Mouse (Mus musculus) adrenal gland, adult 18-20 months (tissue): ENCODE results near the gene Man1b1. TPM values are rescaled to one million over a fixed set of nuclear protein-coding genes. Genes with fewer than 3 reads are reported as not detected.

ENCODE experiments used
- DNase-seq, 2 experiments: peaks; one replicate each; pipeline ENCODE4 v3.0.0; 2021 to 2022; ENCODE audit warnings: low spot score in 2 of 2
- long read RNA-seq, 2 experiments: library from polyadenylated mRNA; stranded (forward); transcript quantifications; one replicate each; pipeline ENCODE4 v2.0.0; 2021
- total RNA-seq, 2 experiments: library from RNA; stranded (reverse); gene quantifications; 1 replicate in 1 of 2; 2 replicates in 1 of 2; pipeline ENCODE4 v1.2.3; 2021

Gene Man1b1
- 10 to 100 TPM; 59.0 to 63.2 TPM for total RNA-seq
- long read RNA-seq, experiment 1, transcript Man1b1-201 (13 exons, 3,755 nt), result major isoform, 45 of 58 reads
- long read RNA-seq, experiment 1, partial matches to known transcripts, result 3 of 58 reads
- long read RNA-seq, experiment 1, other reads (novel, unspliced or antisense), result 10 of 58 reads
- long read RNA-seq, experiment 2, transcript Man1b1-201 (13 exons, 3,755 nt), result major isoform, 18 of 44 reads
- long read RNA-seq, experiment 2, partial matches to known transcripts, result 23 of 44 reads
- long read RNA-seq, experiment 2, other reads (novel, unspliced or antisense), result 3 of 44 reads

DNA sequence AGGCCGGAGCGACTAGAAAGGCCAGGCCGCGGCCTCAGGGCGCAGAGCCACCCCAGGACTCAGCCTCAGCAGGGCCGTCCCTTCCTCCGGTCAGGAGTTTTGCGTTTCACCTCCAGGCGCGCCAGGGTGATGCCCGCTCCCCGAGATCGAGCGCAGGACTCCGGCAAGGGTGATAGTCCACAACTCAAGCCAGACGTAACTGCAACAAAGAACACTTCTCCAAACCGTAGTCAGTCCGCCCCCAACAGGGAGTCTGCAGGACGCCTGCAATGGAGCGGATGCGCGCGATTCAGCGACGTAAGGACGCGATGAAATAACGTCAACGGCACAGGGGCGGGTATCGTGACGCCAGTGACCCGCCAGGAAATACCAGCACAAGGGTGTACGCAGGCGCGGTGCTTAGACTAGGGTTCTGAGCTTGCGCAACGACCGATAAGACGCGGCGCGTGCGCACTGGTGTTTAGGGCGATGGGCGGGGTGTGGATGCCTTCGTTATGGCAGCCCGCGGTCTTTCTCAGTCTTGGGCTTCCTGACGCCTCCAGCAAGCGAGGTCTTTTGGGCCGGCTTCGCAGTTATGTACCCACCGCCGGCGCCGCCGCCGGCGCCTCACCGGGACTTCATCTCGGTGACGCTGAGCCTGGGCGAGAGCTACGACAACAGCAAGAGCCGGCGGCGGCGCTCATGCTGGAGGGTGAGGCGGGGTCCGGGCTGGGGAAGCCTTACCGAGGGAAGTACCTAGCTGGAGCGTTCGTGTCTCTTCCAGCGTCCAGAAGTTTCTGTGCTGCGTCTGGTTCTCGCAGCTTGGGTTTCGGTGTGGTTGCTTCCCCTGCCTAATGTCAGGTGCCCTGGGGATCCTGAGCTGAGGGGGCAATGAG lies at the start of gene Man1b1:
Gene Man1b1 (plus strand): TSS at position 53 of the 875 bp plus-strand sequence.
- peak; percentile 99 for DNase-seq

DNA sequence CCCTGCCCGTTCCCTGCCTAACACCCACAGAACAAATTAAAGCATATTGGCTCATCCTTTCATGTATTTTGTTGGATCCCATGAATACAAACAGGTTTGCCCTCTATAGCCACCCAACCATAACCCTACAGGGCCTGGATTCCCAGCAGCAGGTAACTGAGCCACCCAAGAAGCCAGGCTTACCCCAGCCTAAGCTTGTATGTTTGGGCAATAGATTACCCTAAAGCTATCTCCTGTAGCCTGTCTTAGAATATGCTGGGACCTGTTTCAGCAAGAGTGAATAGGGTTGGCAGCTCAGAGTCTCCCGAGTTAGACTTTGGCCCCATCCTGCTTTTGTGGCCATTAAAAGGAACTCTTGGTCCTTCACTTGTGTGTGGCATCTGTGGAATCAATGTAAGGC lies 46.6 kb upstream of the Man1b1 start:
- DNase-seq, result no peak

DNA sequence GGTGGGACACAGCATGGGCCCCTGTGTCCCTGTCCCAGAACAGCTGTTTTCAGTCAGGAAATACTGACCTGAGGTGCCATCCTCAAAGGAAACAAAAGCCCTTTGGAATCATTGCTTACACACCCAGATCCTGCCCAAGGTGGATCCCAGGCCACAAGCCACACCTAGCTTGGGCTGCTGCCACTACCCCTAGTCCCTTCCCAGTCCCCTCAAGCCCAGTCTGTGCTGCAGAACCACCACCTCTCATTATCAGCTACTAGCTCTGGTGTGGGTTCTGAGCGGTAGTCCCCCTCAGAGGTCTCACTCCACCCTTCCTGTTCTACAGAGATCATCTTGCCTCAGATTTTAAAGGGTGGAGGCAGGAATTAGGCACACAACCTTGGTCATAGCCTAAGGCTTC lies 45.8 kb upstream of the Man1b1 start:
- DNase-seq, result no peak

DNA sequence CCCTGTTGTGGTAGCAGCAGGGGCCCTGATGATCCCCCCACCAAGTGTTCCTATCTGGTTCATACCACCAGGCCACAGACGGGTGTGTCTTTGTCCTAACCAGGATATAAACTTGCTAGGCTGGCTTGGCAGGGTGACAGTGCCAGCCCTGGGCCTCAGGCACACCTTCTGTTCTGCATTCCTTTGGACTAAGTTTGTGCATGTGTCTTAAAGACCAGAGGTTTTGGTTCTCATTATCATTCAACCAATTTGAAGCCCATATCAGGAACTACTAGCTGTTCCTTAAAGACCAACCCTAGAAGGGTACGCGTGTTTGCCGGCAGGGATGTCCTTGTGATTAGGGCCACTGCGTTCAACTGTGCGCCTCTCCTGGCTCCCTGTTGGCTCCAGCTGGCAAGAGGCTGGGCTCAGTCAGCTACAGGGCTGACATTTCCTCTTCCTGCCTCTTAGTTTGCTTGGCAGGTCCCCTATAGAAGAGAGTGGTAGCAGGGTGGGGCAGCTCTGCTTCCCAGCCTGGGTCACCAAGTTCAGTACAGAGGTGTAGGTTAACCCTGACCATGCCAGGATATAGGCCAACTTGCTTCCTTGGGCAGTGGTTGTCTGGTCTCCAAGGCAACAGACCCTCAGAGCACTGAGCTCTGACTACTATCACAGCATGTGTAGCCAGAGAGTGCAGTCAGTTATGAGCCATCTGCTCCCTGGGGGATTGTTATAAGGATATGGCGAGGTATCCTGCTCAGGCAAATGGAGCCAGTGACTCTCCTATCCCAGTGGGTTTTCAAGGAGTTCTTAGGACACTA lies 45.1 kb upstream of the Man1b1 start:
- no peak for DNase-seq

DNA sequence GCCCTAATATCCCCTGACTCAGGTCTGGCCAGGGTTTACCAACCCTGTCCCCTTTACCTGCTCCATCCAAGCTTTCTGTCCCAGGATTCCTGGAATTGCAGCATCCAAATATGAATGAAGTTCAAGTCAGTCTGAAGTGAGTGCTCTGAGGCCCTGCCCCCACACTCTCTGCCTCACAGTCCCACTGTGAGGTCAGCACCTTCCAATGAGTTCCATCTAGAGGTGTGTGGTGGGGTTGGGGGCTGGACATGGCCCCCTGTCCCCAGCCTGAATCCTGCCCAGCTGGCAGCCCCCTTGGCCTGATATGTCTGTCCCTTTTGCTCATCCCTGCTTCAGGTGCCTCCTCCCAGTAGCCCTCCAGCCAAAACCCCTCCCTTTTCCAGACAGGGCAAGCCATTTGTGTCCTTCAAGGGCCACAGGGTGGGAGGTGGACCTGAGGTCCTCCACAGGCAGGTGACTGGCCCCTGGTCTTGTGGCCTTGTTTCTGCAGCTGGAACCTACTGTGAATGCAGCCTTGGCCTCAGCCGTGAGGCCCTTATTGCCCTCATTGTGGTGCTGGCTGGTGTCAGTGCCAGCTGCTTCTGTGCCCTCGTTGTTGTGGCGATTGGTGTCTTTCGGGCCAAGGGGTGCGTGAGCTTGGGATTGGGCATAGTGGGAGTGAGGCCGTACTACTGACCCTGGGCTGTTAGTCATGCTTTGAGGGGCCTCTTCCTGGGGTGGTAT lies 44.0 kb upstream of the Man1b1 start, which contains the start of gene Tmem210:
Gene Tmem210 (plus strand): TSS at position 219 of the 723 bp plus-strand sequence.
- DNase-seq, result no peak

DNA sequence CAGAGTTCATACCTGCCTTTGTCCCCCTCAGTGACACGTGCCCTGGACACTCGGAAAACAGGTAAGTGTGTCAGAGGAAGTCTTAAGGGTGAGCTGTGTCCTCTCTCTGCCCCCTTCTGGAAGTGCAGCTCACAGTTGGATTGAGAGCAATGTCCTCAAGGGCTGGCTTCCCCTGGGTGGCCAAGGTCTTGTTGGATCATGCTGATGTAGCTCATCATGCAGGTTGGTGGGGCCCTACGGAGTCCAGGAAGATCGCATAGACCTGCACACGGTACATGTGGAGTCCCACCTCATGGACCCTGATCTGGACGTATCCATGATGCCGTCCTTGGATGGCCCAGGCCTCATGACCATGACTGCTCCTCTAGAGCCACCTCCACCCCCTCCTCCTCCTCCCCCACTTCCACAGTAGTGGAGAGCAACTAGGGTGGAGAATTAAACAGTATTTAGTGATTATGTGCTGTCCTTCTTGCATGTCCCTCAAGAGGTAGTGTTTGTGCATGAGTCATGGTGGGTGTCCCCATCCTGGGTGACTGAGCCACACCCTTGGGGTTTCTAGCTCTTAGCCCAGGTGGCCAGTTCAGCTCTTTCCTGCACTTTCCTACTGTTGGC lies 43.3 kb upstream of the Man1b1 start:
- no peak for DNase-seq

DNA sequence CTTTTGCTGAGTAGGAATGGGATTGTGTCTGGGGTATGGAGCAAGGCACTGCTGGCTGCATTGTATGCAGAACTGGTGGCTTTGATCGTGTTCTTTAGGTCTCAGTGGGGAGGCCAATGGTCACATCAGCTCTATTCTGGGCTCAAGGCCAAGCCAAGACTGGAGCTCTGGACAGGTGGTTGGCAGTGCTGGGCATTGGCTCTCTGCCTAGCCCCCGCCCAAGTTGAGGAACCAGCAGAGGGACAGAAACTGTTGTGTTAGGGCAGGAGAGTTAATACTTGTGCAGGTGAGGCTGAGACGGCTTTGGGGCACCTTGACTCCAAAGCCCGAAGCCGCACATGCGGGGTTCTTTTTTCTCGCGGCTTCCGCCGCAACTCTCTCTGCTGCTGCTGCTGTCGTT lies 42.5 kb upstream of the Man1b1 start, which contains the start of gene Lrrc26:
Gene Lrrc26 (plus strand): TSS at position 265 of the 400 bp plus-strand sequence.
- DNase-seq, result no peak

DNA sequence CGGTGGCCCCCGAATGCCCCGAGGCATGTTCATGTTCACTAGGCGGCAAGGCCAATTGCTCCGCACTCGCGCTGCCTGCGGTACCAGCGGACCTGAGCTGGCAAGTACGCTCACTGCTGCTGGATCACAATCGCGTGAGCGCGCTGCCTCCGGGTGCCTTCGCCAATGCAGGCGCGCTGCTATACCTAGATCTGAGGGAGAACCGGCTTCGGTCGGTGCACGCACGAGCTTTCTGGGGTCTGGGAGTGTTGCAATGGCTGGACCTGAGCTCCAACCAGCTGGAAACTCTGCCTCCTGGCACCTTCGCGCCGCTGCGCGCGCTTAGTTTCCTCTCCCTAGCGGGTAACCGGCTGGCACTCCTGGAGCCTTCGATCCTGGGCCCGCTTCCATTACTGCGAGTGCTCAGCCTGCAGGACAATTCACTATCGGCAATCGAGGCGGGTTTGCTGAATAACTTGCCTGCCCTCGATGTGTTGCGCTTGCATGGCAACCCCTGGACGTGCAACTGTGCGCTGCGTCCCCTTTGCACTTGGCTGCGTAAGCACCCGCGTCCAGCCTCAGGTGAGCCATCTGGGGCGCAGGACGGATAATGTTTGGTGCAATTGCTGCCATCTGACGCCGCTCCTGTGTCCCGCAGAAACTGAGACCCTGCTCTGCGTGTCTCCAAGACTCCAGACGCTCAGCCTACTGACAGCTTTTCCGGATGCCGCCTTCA lies 41.9 kb upstream of the Man1b1 start:
- no peak for DNase-seq

DNA sequence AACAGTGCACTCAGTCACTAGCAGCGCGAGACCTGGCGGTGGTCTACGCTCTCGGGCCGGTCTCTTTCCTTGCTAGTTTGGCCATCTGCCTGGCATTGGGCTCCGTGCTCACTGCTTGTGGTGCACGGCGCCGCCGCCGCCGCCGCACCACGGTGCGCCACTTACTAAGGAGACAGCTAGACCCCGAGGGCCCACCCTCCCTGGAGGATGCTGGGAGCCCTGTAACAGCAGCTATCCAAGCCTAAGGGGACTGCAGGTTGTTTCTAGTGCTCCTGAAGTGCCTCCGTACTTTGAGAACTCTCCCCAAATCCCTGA lies 41.4 kb upstream of the Man1b1 start:
- DNase-seq, result no peak

DNA sequence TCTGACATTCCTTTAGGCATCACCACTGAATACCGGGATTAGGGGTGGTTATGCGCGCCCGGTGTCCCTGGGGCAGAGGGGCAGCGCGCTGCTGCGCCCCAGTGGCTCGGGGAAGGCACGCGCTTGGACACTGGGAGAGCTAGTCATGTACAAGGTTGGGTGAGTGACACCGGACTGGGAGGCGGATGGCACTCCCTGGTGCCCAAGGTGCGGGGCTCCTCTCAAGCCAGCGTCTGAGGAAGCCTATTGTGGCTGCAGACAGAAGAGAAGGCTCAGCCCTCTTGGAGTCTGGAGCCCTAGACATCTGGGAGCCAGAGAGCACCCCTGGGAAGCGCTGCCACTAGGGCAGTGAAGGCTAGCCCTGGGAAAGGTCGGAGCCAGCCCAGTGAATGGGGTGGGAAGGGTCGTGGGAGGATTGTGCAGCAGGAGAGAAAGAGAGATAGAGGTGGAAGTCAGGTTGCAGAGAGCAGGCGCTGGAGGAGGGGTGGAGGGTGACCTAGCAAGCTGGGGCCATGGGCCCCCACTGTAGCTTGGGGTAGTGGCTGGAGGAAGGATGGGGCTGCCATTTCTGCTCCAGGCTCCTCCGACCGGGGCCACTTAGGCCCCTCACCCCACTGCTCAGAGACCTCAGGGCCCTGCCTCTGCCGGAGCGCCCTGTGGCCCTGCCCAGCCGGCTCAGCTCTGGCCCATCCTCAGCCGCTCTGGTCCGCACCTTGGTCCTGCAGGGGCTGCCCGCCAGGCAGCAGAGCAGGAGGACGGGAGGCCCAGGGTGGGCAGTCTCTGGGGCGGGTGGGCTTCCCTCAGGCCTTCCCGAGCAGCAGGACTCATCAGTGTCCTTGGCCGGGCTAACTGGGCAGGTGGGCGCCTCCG lies 40.7 kb upstream of the Man1b1 start:
- DNase-seq, result no peak

DNA sequence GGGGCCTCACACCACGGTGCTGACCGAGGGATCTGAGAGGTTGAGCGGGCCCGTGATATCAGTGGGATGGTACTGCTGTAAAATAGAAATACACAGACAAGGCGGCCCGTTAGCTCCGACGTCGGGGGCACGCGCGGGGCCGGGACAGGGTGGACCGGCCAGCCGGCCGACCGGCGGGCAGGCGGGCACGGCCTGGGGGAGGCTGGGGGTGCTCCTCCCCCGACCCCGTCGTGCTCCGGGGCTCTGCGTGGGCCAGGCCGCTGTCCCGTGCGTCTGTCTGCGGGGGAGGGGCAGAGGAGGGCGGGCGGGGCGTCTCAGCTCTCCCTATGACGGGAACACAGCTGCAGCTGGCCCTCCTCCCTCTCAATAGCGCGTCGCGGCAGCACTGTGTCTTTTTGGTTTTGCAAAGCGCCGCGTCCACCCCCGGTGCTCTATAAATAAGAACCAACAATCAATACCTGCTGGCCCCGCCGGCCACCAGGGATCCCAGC lies 40.0 kb upstream of the Man1b1 start:
- DNase-seq, result no peak

DNA sequence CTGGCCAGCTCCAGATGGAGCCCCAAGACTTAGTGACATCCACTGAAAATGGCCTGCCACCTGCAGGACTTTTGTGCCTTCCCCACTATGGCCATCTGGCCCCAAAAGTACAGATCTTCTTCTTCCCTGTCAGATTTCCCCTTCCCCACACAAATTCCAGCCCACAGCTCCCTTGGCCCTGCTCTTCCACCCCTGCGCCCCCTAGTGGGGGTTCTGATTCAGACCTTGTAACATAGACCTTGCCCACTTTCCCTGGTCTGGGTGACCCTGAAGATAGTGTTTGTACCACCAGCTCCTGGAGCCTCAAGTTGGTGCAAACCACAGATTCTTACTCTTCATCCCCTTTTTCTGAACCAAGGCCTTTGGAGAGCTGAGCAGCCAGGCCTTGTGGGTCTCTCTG lies 39.3 kb upstream of the Man1b1 start:
- DNase-seq, result peak; percentile 71 to 82

DNA sequence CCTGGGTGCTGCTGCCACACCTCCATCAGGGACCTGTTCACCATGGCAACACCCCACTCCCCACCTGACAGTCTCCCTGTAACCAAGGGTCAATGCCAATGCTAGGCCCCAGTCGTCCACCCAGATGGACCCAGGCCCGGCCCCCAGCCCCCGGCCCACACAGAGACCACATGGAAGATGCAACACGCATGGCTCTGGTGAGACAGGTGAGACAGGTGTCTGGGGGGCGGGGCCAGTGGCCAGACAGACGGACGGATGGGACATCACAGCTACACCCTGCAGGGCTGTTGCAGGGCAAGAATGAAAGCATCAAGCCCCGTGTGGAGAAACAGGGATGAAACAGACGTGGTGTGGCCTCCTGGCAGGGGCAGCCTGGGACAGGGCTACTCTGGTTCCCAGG lies 38.4 kb upstream of the Man1b1 start:
- DNase-seq, result no peak

DNA sequence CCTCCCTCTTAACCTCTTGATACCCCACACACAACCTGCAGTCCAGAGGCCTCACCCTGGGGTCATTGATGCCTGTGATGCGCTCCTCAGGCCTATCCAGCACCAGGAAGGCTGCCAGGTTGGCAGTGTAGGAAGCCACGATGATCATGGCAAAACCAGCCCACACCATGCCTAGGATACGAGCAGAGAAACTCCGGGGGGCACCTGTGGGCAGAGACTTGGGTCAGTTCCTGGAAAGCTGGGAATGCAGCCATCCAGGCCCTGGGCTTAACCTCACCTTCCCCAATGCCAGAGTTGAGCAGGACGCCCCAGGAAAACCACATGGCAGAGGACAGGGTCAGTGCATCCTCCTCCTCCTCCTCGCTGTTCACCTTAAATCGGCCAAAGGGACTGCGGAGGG lies 35.0 kb upstream of the Man1b1 start:
- DNase-seq, result no peak

DNA sequence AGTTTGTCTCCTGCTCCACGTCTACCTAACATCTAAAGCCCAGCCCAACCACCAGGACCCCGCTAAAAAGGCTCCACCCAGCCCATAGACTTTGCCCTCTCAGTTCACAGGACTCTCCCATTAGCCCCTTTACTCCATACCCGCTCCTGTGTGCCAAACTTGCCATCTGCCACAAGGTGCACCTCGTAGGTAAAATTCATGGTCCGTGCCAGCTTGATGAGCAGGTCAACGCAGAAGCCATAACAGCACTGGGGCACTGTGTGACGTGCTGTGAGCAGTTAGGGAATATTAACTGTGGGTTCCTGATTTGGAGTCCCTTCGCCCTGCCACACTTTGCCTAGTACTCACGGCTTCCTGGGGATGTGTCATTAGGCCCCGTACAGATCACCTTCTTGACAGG lies 34.1 kb upstream of the Man1b1 start:
- DNase-seq, result no peak

DNA sequence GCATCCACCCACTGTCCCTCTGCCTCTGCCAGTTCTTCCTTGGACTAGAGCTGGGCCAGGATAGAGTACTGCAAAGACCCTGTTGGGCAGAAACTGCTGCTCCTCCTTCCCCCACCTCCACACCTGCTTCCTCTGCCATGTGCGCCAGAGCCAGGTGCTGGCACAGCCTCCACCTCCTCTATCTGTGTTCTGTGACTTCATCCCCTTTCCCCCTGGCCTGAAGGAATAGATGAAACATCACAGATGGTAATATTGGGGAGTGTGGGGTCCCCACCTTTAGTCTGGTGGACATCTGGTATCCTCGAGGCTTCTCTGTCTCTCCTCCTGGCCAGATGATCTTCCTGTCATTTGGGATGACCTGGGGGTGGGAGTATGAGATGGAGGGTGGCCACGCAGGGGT lies 28.7 kb upstream of the Man1b1 start:
- no peak for DNase-seq

DNA sequence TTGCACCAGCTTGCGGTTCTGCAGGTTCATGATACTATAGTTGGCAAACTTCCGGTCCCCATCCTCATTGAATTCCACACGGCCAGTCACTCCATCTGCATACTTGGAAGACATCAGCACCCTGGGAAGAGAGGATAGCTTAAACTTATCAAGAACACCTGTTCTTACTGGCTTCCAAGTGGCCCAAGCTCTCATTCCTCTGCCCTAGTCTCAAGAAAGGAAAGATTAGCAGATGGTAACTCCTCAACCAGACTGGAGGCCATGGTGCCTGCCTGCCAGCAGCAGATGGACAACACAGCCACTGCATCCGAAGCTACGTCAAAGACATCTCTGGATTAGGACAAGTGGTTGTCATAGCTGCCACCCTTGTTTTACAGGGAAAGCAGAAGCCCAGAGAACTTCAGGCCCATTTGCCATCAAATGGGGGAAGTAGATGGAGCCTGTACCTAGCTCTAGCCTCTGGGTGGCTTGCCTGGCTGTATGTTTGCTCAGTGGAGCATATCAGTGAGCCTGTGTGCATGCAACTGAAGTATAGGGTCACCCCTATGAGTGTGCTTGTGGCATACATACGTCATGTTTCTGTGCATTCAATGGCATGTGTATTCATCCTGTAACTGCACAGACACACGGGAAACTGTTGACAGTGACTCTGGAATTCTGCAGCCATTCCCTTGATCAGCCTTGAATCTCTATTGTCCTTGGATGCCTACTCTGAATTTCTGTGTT lies 28.0 kb upstream of the Man1b1 start:
- no peak for DNase-seq
